Mouse (Mus musculus) forelimb bud, embryonic 11.5 days (tissue): Measurements from ENCODE around the gene Otud4.
A peak's percentile ranks its signal among the peaks of the same experiment; 100 is the strongest.

Experiments
- DNase-seq: peaks from one replicate; pipeline ENCODE4 v3.0.0-alpha.2; 2012; ENCODE audit warnings: low read depth, low spot score

Otud4 gene

DNA sequence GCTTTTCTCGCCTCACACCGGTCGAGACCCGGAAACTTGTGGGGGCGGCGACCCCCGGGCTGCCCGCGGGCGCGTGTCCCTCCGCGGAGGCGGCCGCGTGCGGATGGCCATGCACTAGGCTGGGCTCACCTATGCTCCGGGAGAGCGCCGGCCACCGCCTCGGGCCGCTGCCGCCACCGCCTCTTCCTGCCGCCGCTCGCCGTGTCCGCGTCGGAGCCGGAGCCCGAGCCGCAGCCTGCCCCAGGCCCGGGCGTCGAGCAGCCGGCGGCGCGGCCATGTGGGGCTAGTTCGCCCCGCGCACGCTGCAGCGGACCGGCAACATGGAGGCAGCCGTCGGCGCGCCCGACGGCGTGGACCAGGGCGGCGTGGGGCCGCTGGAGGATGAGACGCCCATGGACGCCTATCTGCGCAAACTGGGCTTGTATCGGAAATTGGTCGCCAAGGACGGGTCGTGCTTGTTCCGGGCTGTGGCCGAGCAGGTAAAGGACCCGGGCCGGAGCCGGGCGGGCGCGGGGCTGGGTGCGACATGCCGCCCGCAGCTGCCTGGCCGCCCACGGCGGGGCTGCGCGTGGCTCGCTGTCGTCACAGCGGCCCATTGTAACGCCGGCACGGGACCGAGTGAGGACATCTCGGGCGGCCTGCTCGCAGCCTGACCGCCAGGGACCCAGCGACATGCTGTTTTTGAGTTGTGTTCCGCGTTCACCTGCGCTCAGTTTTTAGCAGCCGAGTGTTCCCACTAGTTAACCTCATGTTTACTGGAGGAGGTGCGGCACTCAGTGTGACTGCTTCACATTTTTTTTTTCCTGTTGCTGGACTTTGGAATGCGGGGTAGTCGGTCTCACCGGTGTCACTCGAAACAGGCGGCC, at the start of gene Otud4:
Otud4 (plus strand) TSS at position 33 of the 866 bp plus-strand sequence.
- DNase-seq: peak; percentile 35

DNA sequence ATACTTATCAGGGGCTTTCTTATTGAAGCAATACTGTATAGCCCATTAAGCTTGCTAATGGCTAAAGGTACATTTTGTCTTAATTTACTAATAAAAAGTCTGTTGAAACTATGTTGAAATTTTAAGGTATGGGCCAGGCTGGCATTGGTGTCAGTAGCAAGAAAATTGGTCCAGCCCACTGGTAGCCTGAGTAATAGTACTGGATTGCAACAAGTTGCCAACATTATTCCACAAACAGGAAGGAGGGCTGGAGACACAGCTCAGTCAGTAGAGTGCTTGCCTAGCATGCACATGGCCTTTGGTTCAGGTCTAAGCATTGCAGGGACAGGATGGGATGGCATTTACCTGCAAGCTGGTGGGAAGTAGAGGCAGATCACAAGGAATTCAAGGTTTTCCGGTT, 38.5 kb upstream of the Otud4 start:
- no peak for DNase-seq

DNA sequence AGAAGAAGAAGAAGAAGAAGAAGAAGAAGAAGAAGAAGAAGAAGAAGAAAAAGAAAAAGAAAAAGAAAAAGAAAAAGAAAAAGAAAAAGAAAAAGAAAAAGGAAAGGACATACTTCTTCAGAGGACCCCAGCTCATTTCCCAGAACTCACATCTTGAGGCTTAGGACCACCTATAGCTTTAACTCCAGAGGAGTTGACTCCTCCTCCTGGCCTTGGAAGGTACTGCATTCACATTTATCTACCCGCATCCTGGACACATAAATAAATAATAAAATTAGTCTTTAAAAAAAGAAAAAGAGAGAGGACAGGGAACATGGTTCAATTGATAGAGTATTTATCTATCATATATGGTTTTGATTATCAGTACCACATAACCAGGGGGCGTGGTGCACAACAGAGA, 36.2 kb upstream of the Otud4 start:
- peak; percentile 68 for DNase-seq

DNA sequence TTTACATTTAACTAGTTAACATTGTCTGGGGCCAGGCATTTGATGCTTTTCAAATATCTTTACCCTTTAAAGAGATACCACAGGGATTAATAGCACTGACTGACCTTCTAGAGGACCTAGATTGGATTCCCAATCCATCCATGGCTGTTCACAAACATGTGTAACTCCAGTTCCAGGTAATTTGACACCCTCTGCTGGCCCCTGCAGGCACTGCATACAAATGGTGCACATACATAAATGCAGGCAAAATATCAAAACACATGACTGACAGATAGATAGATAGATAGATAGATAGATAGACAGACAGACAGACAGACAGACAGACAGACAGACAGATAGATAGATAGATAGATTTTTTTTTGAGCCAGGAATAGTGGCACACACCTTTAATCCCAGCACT, 33.2 kb upstream of the Otud4 start:
- no peak for DNase-seq

DNA sequence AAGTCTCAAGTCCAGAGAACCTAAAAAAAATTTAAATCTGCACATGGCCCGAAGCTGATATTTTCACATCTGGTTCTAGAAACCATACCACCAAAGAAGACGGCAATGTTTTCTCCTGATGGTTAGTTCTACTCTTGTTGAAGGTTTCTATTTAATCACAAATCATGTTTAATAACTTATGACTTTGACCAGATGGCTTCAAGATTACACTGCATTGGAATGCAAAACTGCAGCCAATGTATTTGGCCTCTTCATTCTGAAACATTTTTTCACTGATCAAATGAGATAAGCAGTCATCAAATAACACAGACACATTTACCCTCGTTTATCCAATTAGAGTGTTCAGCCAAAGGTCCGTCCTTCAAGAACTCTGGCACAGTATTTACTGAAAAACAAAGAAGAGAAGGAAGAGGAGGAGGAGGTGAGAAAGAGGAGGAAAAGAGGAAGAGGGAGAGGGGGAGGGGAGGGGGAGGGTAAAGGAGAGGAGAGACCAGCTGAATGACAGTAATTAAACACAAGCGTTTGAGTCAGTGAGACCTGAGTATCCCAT, 32.6 kb upstream of the Otud4 start:
- DNase-seq: no peak

DNA sequence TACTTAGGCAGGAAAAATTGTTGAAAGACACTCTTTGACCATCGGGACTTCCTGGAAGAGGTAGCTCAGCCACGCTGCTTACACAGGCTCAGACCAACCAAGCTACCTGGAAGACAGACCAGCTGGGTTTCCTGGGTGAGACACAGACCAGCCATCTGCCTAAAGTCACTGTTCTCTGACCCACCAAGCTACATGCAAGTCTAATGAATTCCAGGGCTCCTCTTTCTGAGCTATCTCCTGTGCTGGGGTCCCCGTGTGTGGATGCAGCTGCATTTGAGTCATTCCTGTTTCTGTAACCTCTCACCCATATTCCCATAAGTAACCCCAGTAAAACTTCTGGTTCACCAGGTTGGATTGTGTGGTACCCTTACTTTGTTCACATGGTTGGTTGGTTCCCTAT, 30.7 kb upstream of the Otud4 start:
- no peak for DNase-seq

DNA sequence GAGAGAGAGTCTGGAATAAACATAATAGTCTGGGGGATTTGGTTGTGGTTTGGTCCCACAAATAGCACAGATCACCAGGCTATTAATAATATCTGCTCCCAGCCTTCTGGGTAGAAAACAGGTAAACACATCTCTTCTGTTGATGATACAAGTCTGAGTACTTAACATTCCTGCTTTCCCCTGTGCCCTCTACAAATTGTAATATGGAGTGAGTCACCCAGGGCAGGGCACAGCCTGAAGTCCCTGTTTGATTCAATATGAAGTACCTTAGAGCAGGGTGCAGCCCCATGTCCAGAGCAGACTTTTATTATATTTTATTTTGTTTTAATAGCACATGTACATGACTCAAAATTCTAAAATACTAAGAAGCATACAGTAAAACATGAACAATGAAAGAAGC, 29.1 kb upstream of the Otud4 start:
- DNase-seq: no peak

DNA sequence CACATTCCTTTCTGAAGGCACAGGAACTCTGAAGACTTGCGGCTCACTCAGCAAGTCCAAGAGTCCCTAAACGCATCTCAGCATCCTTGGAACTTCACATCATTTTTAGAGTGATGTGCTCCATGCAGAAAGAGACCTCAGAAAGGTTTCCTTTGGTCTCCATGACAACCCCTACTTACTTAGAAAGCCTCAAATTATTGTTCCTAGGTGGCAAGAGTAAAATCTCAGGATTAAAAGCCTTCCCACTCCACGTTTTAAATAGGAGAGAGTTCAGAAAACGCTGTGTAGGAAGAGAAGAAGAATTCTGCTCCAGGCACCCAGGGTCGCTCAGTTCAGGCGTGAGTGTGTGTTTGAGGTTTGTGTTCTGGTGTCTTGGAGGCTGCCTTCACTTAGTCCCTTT, 27.1 kb upstream of the Otud4 start:
- no peak for DNase-seq

DNA sequence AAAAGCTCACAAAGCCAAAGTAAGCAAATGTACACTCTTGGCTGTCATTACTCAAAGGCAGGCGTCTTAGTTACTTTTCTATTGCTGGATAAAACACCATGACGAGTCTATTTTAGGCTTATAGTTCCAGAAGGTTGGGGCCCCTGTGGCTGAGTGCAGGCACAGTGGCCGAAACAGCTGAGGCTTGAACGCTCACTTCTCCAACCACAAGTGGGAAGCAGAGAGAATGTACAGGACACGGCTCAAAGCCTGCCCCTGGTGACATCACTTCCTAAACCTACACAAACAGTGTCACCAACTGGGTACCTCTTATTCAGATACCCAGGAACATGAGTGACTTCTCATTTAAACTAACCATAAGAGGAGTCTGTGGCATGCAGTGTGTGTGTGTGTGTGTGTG, 26.5 kb upstream of the Otud4 start:
- no peak for DNase-seq

DNA sequence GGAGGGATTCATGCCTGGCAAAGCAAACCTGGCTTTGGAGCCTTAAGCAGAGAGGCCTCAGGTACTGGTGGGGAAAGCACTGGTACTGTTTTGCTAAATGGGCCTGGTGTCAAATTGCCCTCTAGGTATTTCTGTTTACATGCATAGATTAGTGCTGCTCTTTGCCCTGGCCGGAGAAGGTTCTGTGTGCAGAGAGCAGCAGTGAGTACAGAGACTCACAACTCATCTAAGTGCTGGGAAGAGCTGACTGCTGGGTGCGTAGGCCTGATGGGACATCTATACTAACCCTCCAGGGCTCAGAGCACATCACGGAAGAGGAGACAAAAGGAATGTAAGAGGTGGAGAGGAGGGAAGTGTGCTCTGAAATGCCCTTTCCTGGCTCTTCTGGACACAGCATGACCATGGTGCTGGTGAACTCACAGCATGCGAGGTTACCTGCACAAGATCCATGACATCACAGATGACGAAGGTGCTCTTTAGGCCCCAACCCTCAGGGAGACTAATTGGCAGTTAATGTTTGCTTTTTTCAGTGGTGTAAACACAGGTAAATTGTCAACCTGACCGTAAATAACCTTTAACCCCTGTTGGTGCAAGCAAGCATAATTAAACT, 23.6 kb upstream of the Otud4 start:
- no peak for DNase-seq

DNA sequence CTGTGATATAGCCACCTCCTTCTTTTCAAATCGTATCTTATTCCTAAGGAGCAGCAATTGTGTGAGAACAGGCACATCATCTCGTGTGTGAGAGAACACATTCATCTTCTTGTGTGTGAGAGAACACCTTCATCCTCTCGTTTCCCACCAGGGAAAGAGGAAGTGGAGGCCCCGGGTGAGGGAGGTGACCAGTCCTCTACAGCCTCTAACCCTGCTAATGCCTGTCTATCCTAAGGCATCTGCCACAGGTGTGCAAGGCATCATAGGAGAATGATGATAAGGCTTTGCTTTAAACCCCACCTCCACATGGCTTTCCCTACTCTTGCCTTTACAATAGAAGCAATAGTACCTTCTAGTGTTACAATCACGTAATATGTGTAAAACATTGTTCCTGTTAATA, 20.5 kb upstream of the Otud4 start:
- DNase-seq: no peak

DNA sequence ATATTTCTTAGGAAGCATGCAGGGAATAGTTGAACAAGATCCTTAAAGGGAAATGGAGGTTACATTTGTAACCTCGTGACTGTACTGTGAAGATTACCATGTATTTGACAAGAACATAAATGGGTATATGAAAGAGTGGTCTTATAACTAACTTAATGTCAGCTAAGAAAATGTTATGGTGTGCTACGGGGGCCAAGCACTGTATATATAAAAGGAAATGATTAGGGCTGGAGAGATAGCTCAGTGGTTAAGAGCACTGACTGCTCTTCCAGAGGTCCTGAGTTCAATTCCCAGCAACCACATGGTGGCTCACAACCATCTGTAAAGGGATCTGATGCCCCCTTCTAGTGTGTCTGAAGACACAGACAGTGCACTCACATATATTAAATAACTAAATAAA, 20.1 kb upstream of the Otud4 start:
- no peak for DNase-seq

DNA sequence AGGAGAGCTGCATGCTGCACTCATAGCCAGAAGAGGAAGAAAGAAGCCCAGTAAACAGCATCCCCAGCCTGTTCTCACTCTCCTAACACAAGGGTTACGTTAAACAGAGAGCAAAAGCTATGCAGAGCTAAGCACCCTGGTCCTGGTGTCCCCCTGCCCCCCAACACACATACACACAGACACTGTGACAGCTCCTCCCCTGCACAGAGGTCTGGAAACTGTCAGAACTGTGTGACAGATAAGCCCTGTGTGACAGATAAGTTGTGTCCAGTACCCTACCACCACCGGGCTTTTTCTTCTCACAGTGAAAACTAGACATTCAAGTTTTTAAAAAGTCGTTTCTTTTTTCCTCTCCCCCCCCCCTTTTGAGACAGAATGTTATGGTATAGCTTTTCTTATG, 19.4 kb upstream of the Otud4 start:
- DNase-seq: no peak

DNA sequence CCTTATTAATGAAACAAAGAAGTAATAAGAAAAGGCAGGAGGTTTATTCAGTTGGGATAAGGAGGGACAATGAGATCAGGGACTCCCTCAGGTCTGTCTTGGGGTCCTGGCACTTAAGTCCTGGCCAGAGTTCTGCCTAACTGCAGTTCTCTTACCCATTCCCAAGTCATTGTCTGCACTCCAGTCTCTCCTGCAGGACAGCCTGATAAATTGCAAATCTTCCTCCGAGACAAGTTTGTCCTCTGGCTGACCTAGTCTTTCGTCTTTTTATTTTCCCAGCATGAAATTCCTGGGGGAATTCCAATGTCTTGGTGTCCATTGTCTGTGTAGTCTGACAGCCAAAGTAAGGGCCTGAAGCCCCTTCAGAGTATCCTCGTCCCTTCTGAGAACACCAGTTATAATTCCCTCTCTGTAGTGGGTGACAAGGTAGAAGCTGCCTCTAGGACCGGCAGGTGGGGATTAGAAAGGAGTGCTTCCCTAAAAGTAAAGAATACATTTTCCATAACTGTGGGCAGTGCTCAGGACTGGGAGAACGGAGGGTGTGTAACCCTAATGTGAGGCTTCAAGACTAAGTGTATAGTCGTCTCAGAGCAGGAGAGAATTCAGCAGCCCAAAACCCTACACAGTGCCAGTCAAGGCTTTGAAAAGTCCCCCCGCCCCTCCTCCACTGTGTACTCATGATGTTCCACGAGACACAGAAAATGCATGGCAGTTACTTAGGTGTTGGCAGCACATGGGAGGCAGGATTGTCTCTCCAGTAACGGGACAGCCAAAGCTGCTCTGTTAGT, 18.7 kb upstream of the Otud4 start:
- DNase-seq: no peak

DNA sequence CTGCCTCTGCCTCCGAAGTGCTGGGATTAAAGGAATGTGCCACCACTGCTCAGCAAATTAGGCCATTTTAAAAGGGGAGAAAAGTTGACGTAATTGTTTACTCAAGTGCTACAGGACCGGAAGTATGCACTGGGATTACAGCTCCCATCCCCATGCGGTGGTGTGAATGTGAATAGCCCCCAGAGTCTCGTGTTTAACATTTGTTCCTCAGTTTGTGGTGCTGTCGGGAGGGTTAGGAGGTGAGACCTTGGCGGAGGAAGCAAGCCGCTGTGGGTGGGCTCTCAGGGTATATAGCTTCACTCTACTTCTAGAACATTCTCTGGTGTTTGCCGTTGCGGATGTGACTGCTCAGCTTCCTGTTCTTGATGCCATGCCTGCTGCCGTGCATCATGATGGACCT, 17.1 kb upstream of the Otud4 start:
- no peak for DNase-seq

DNA sequence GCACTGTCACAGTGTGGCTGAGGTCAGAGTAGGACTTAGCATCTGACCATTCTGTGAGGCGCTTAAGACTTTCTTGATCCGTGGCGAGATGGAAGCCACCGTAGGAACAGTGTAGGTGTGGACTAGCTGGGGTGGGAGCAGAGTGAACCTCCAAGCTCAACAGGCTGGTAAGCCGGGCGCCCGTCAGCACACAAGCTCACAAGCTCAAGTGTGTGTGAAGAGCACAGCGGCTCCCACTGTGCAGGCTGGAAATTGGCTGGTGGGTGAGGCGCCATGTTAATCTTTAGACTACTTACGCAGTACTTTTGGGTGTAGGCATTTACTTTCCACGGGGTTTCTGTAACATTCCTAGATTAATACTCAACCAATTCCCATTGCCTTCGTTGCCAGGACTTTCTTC, 16.1 kb upstream of the Otud4 start:
- no peak for DNase-seq

DNA sequence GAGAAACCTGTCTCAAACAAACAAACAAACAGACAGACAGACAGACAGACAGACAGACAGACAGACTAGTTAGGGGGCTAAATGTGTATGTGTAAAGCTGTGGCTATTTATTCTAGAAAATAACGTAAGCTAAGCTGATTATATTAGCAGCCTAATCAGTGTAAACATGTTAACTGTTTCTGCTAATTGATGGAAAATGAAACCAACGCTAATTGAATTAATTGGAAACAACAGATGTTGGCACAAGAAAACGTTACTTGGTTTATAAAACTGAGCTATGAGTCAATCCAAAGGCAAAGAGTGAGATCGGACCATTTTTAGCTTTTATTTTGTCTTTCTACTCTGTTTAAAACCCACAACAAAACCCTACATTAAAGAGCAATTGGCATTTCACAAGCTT, 15.0 kb upstream of the Otud4 start:
- DNase-seq: no peak

DNA sequence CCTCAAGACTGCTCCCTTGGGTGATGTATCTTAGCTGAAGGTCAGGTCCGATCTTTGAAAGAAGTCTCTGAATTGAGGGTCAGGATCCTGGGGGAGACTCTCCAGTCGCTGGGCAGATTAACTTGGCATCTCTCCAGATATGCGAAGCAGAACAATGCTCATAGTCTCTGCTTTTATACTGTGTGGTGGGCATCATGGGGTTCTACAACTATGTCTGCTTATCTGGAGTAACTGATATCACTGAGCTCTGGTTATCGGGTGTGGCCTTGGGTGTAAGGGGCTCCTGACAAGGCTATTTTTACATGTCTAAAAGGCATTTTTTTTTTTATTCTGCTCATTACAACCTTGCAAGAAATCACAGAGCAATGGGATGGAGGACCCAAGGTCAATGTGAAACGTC, 13.2 kb upstream of the Otud4 start:
- no peak for DNase-seq

DNA sequence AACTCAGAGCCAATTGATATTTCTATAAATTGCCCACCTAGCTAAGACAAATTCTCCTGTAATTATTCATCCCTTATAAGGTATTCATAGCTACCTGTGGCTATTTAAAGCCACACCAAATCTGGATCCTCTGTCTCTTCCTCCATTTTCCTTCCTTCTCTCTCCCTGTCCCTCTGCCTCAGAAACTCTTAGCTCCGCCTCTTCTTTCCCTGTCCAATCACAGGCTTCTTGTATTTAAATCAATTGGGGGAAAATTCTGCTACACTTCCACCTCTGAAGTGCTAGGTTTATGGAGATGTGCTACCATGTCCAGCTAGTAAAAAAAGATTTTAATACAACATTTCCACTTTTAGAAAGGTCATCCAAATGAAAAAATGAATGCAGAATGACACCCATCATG, 3.9 kb upstream of the Otud4 start:
- no peak for DNase-seq

DNA sequence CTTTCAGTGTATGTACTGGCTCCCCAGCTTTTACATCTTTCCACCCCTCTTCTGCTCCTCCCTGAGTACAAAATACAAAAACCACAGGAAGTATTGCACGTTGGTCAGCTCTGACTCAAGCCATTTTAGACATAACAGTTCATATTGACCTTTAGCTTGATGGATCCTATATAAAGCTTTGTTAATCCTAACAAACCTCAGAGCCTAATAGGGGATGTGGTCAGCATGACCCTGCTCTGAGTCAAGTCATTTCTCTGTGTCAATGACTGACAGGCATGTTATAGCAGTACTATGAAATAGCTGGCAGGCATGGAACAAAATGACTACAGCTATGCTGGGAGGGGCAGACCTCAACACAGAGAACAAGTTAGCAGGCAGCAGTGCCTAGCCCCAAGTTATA, 3.3 kb upstream of the Otud4 start:
- no peak for DNase-seq

DNA sequence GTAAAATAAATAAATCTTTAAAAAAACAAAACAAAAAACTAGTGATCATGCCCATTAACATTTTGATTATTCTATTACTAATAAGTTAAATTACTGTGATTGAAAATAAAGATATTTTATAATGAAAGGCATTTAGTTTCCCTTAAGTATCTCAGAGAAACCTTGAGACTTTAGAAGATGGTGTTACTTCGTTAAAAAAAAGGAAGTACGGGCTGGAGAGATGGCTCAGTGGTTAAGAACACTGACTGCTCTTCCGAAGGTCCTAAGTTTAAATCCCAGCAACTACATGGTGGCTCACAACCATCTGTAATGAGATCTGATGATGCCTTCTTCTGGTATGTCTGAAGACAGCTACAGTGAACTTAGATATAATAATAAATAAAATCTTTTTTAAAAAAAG, 2.2 kb upstream of the Otud4 start:
- DNase-seq: no peak

DNA sequence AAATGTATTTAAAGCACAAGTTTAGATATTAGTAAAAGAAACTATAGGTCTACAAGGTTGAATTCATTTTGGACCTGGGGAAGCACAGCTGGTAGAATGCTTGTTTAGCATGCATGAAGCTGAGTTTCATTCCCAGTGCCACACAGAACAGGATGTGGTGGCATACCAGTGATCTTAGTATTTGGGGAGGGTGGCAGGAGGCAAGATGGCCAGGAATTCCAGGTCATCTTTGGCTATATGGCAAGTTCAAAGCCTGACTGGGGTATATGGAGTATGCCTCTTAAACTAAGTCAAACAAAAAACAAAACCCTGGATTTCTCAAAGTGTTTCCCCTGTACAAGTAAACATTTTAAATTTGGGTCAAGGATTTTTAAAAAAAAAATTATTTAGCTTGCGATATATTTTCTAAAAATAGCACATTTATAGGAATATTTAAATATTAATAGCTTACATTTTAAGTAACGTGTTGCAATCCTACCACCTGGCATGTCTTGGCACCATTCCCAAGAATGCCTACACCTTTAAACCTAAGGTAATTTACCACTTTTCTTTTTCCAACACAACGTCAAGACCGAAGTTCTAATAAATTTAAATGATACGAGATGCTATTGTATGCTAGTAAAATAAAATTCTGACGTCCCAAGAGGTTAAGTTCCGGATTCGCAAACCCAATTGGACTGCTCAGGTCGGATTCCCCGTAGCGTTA, 1.3 kb upstream of the Otud4 start:
- no peak for DNase-seq
